Mouse (Mus musculus): ENCODE measurements around the gene Slc6a1. TPM values are rescaled to one million over a fixed set of nuclear protein-coding genes. Genes with fewer than 3 reads are reported as not detected.

Slc6a1 gene
- polyA plus RNA-seq, 1 experiment from 2014 or later = 0.25 TPM

DNA sequence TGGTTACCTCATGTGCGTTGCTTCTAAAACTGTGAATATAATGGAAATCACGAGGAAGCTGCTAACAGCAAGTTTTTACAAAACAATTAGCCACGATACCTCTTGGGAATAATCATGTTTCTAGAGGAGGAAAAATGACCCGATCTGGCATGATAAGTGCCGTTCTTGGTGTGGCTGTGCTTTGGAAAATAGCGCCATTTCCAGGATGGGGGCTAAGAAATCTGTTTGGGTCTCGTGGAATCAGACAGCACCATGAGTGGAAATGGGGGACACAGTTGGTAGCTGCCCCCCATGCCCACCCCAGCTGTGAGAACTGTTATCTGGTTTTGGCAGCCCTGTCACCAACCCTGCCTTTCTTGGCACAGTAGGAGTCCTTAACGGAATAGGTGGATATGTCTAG lies 81.3 kb downstream of the Slc6a1 start:
- Histone ChIP-seq H3K4me1 (replicated peaks; ENCODE audit: insufficient read depth, low read length) (no peaks in the 10 kb centered on the region), H3K27ac (no peak overlapping the region), H3K9me3 (replicated peaks; ENCODE audit: low read length) (no peaks in the 10 kb centered on the region), H3K27me3 (ENCODE audit: insufficient read depth, low read length) (0 out of 2 replicates have a peak, but pooled peaks cover 3% of the 10 kb centered on the region), H3K4me2 (ENCODE audit: low read length) (no peak overlapping the region), H3K4me3 (replicated peaks; ENCODE audit: low read depth, low read length) (no peak overlapping the region), H3K36me3 (ENCODE audit: insufficient read depth, low read length) (no peaks in the 10 kb centered on the region), H3K9ac (ENCODE audit: low read depth, low read length) (no peak overlapping the region)
- TF ChIP-seq CTCF (IDR thresholded peaks at IDR 0.05; ENCODE audit: low read depth) = no peak
- WGBS = 85% methylated on average over 8 of the region's 8 CpGs
- ATAC-seq (replicated peaks; ENCODE audit: low FRiP score, low read depth) = no peak
- DNase-seq (ENCODE audit: low spot score) = no peak

- Histone ChIP-seq H3K4me3 (replicated peaks; ENCODE audit: low read depth, low read length) (no peak overlapping the region), H3K4me1 (replicated peaks; ENCODE audit: insufficient read depth, low read length) (no peaks in the 10 kb centered on the region), H3K27me3 (ENCODE audit: insufficient read depth, low read length) (0 out of 2 replicates have a peak, but pooled peaks cover 3% of the 10 kb centered on the region), H3K9me3 (replicated peaks; ENCODE audit: low read length) (no peaks in the 10 kb centered on the region), H3K36me3 (ENCODE audit: insufficient read depth, low read length) (no peaks in the 10 kb centered on the region), H3K27ac (no peak overlapping the region), H3K9ac (ENCODE audit: low read depth, low read length) (no peak overlapping the region), H3K4me2 (ENCODE audit: low read length) (no peak overlapping the region)
- WGBS = 86% methylated on average over 5 of the region's 5 CpGs
- ATAC-seq (replicated peaks; ENCODE audit: low FRiP score, low read depth) (no peak), DNase-seq (ENCODE audit: low spot score) (no peak)
- no peak for TF ChIP-seq CTCF (IDR thresholded peaks at IDR 0.05; ENCODE audit: low read depth)
These were observed 82.3 kb downstream of the Slc6a1 start for GRCm38 (mm10) chr6:114364734-114365133.

DNA sequence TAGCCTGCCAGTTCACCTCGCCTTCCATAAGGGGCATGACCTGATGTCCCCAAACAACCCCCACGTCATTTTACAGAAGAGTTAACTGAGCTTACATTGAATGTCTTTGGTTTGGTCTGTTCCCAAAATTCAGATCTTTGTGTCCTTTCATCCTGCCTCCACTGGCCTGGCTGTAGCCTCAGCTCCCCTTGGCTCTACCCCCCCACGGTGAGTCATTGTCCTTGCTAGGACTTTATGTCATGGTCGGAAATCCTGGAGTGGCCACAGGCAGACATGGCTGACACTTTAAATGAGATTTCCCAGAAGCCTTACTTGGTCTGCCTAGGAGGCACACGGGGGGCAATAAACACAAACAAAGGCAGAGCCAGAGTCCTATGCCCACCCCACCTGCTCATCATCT lies 83.8 kb downstream of the Slc6a1 start:
- DNase-seq (ENCODE audit: low spot score) (no peak), ATAC-seq (replicated peaks; ENCODE audit: low FRiP score, low read depth) (no peak)
- Histone ChIP-seq H3K27me3 (ENCODE audit: insufficient read depth, low read length) (0 out of 2 replicates have a peak, but pooled peaks cover 3% of the 10 kb centered on the region), H3K9me3 (replicated peaks; ENCODE audit: low read length) (no peaks in the 10 kb centered on the region), H3K9ac (ENCODE audit: low read depth, low read length) (no peak overlapping the region), H3K4me1 (replicated peaks; ENCODE audit: insufficient read depth, low read length) (no peaks in the 10 kb centered on the region), H3K4me3 (replicated peaks; ENCODE audit: low read depth, low read length) (no peak overlapping the region), H3K4me2 (ENCODE audit: low read length) (no peak overlapping the region), H3K36me3 (ENCODE audit: insufficient read depth, low read length) (no peaks in the 10 kb centered on the region), H3K27ac (no peak overlapping the region)
- 56% methylated on average over 5 of the region's 5 CpGs for WGBS
- no peak for TF ChIP-seq CTCF (IDR thresholded peaks at IDR 0.05; ENCODE audit: low read depth)

Other genes starting within 250 kb of the Slc6a1 start
- 0.12 and 0.13 TPM in 2 replicates for gene Atp2b2, start 240.0 kb upstream of the Slc6a1 start, polyA plus RNA-seq (2015; fragmentation: Nextera tagmentation; extraction: Ambion mirVana)
- gene Slc6a11, start 151.4 kb upstream of the Slc6a1 start, polyA plus RNA-seq (2015; fragmentation: Nextera tagmentation; extraction: Ambion mirVana) = 0.04 and 0.13 TPM in 2 replicates
- gene Hrh1, start 115.3 kb downstream of the Slc6a1 start, polyA plus RNA-seq (2015; fragmentation: Nextera tagmentation; extraction: Ambion mirVana) = 0.17 and 0.23 TPM in 2 replicates

Data from kidney, postnatal 0 days (tissue).